Mouse (Mus musculus) heart, adult 18-20 months (tissue): ENCODE measurements around the gene Tm7sf2. TPM values are rescaled to one million over a fixed set of nuclear protein-coding genes. Genes with fewer than 3 reads are reported as not detected.

Experiments used
- microRNA-seq, 2 experiments: library from miRNA; unstranded; fragments of <30 nt; microRNA quantifications; one replicate each; pipeline ENCODE4 v1.2.0; 2022
- total RNA-seq, 2 experiments: library from RNA; stranded (reverse); gene quantifications; 2 replicates each; pipeline ENCODE4 v1.2.3; 2021

The Tm7sf2 gene
- total RNA-seq, 2 experiments from 2014 or later, result 2.1 to 3.0 TPM

Small RNA genes within 50 kb of the gene (microRNA-seq; reads per million reads assigned to microRNA genes)
- 1.1 to 3.4 reads per million in 2 experiments for gene Mir6988

Other genes starting within 250 kb of the Tm7sf2 start
- gene Frmd8, start 193.1 kb downstream of the Tm7sf2 start, total RNA-seq, result 10 to 100 TPM in 1 of 2 experiments, 1 to 10 TPM in 1; 7.2 to 10.6 TPM
- 1 to 10 TPM; 2.6 to 2.8 TPM for gene Slc25a45, start 190.6 kb downstream of the Tm7sf2 start, total RNA-seq
- gene Tigd3, start 174.2 kb downstream of the Tm7sf2 start, total RNA-seq, result under 1 TPM in 1 of 2 experiments, not detected in 1; 0.35 TPM
- 10 to 100 TPM; 77.6 to 84.0 TPM for gene Dpf2, start 155.4 kb downstream of the Tm7sf2 start, total RNA-seq
- gene Cdc42ep2, start 143.6 kb downstream of the Tm7sf2 start, total RNA-seq, result 1 to 10 TPM; 6.6 to 9.0 TPM
- 10 to 100 TPM in 1 of 2 experiments, 1 to 10 TPM in 1; 8.7 to 10.6 TPM for gene Pola2, start 104.2 kb downstream of the Tm7sf2 start, total RNA-seq
- not detected for gene Slc22a20, start 82.2 kb downstream of the Tm7sf2 start, total RNA-seq
- 10 to 100 TPM; 32.0 to 40.4 TPM for gene Capn1, start 52.5 kb downstream of the Tm7sf2 start, total RNA-seq
- 10 to 100 TPM; 21.1 to 21.3 TPM for gene Syvn1, start 21.8 kb downstream of the Tm7sf2 start, total RNA-seq
- 10 to 100 TPM; 42.2 to 47.2 TPM for gene Mrpl49, start 10.6 kb downstream of the Tm7sf2 start, total RNA-seq
- gene Fau, start 10.5 kb downstream of the Tm7sf2 start, total RNA-seq, result 100 to 1,000 TPM; 613 to 618 TPM
- 10 to 100 TPM; 11.1 to 11.2 TPM for gene Znhit2, start 7.2 kb downstream of the Tm7sf2 start, total RNA-seq
- gene Vps51, start 8.9 kb upstream of the Tm7sf2 start, total RNA-seq, result 10 to 100 TPM; 20.9 to 22.2 TPM
- gene Tmem262, start 11.7 kb upstream of the Tm7sf2 start, total RNA-seq, result not detected
- under 1 TPM in 1 of 2 experiments, not detected in 1; 0.47 TPM for gene Gm28374, start 13.9 kb upstream of the Tm7sf2 start, total RNA-seq
- 10 to 100 TPM; 15.5 to 16.1 TPM for gene Zfpl1, start 16.6 kb upstream of the Tm7sf2 start, total RNA-seq
- under 1 TPM in 1 of 2 experiments, not detected in 1; 0.21 TPM for gene Cdca5, start 16.6 kb upstream of the Tm7sf2 start, total RNA-seq
- not detected for gene AC131692.1, start 26.0 kb upstream of the Tm7sf2 start, total RNA-seq
- gene Naaladl1, start 37.4 kb upstream of the Tm7sf2 start, total RNA-seq, result not detected
- gene Sac3d1, start 50.3 kb upstream of the Tm7sf2 start, total RNA-seq, result 10 to 100 TPM in 1 of 2 experiments, 1 to 10 TPM in 1; 9.2 to 10.0 TPM
- 10 to 100 TPM; 13.9 to 15.2 TPM for gene Snx15, start 59.9 kb upstream of the Tm7sf2 start, total RNA-seq
- gene Batf2, start 72.6 kb upstream of the Tm7sf2 start, total RNA-seq, result 1 to 10 TPM in 1 of 2 experiments, under 1 TPM in 1; 0.54 to 2.7 TPM
- gene Arl2, start 73.2 kb upstream of the Tm7sf2 start, total RNA-seq, result 10 to 100 TPM; 66.4 to 72.1 TPM
- gene Majin, start 116.0 kb upstream of the Tm7sf2 start, total RNA-seq, result not detected
- not detected for gene Gpha2, start 158.0 kb upstream of the Tm7sf2 start, total RNA-seq
- 10 to 100 TPM; 32.2 to 32.5 TPM for gene Ppp2r5b, start 167.5 kb upstream of the Tm7sf2 start, total RNA-seq
- gene Atg2a, start 173.3 kb upstream of the Tm7sf2 start, total RNA-seq, result 10 to 100 TPM; 21.5 to 22.1 TPM
- 100 to 1,000 TPM; 101 to 107 TPM for gene Ehd1, start 208.4 kb upstream of the Tm7sf2 start, total RNA-seq
- 10 to 100 TPM; 13.8 TPM for gene Cdc42bpg, start 238.1 kb upstream of the Tm7sf2 start, total RNA-seq